Mouse (Mus musculus): ENCODE measurements around the gene Usp47. TPM values are rescaled to one million over a fixed set of nuclear protein-coding genes. Genes with fewer than 3 reads are reported as not detected.
A peak's percentile ranks its signal among the peaks of the same experiment; 100 is the strongest.
"Not testable (repeated sequence)": the region's sequence is repeated elsewhere in the genome, so short reads cannot be mapped to it uniquely, and the experiment has no call there.

The Usp47 gene
- total RNA-seq, 1 experiment from 2014 or later = 115 TPM

DNA sequence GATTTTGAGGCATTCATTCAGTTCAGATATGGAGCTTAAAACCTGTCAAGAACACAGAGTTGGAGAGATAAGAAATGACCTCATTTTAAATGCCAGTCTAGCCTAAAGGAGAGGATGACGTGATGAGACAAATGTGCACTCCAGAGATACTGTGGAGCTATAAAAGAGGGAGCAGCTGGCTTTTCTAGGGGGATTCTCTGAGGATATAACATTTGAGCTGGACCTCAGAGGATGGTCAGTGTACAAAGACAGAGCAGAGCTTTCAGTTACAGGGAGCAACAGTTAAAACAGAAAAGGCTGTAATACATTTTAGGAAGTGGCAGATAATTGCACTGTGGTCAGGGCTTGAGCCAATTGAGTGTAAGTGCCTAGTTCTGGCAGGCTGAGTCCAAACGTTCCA, 12.5 kb downstream of the Usp47 start:
- ATAC-seq (replicated peaks; ENCODE audit: low read depth, poor library complexity, severe bottlenecking) = peak; percentile 81

DNA sequence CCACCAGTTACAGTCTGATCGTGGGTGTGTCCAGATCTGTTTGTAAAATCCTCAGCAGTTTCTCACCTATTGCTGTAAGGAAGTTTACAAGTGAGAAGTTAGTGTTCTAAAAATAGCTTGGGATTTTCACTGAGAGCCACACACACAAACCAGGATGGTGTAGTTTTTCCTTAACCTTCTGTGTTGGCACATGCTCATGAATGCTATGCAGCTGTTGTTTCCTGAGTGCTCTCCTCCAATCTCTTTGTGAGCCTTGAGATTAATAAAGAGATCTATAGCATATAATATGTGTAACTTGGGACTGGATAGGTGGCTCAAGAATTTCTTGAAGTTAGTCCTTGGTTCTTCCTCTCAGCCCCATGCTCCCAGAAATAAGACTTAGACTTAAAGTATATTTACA, 13.3 kb downstream of the Usp47 start:
- ATAC-seq (replicated peaks; ENCODE audit: low read depth, poor library complexity, severe bottlenecking) = no peak

DNA sequence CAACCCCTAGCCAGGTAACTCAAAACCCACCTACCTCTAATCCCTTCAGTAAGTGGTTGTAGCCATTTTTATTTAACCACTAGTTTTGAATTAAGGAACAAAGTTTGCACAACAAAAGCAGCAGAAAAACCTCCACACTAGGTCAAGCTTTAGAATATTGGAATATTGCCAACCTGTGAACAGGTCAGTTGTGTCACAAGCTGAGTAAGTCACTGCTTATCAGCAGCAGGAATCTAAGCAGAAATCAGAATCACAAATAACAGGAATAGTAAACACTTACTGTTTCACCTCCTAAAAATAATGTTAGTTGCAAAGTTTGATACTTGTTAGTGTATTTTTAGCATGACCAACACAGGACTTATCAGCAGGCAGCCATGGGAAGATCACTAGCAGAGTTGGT, 17.0 kb downstream of the Usp47 start:
- ATAC-seq (replicated peaks; ENCODE audit: low read depth, poor library complexity, severe bottlenecking) = no peak

DNA sequence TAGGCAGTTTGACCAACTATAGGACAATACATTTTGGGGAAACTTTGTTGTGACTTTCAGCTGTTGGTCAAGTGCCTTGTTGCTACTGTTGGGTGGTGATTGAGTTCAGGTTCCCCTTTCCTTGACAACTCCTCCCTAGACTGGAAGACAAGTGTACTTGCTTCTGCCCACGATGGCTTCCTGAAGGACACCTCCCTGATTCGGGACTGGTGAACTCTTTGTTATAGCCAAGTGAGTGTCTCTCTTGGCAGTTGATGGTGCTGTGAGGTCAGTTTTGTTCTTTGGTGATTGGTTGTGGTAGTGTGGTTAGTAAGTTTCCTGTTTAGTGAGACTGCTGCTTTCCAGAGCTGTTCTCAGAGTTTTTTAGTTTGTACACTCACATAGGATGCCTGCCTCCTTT, 19.5 kb downstream of the Usp47 start:
- peak; percentile 96 for ATAC-seq (replicated peaks; ENCODE audit: low read depth, poor library complexity, severe bottlenecking)

GRCm38 (mm10) chr7:112045249-112045648, 21.9 kb downstream of the Usp47 start:
- no peak for ATAC-seq (replicated peaks; ENCODE audit: low read depth, poor library complexity, severe bottlenecking)

DNA sequence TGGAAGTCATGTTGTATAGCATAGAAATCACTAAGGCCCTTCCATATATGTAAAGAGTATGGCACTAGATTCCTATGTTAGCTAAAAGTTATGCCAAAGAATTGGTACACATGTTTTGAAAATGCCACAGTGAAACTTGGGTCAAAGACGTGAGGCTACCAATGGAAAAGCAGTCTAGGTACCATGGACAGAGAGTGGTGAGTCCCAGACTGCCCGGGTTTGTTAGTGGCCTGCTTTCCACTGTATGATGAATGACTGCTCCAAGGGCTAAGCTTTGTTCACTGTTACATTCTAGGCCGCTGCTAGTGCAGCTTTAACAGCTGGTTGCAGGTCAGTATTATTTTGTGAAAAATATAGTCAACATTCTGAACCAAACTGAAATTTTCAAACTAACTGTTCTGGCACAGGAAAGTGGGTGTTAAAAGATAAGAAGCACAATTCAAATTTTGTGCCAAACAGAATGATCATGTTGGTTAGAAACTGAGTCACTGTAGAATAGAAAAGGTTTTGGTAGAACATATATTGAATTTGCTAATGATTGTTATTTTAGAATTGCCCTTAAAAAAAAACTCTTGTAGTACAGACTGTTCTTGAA, 22.6 kb downstream of the Usp47 start:
- ATAC-seq (replicated peaks; ENCODE audit: low read depth, poor library complexity, severe bottlenecking) = no peak; the same call in 1 of the 2 replicates

GRCm38 (mm10) chr7:112048643-112049042, 25.3 kb downstream of the Usp47 start:
- no peak for ATAC-seq (replicated peaks; ENCODE audit: low read depth, poor library complexity, severe bottlenecking)

DNA sequence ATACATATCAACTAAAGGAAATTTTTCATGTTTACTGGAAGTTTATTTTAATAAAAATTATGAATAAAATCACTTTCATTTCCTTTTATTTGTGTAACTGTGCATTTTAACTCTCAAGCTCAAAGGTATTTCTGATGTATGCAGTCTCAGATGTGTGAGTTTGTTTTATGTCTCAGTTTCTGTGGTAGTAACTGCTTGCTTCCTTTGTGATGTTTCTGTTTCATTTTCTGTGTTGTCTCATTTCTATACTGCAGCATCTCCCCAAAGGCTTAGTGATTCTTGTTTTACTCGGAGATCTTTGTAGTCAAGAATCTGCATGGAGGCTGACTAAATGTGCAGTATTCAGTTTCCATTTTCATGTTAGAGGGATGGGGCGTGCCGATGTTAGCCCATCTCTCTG, 30.4 kb downstream of the Usp47 start:
- no peak for ATAC-seq (replicated peaks; ENCODE audit: low read depth, poor library complexity, severe bottlenecking)

DNA sequence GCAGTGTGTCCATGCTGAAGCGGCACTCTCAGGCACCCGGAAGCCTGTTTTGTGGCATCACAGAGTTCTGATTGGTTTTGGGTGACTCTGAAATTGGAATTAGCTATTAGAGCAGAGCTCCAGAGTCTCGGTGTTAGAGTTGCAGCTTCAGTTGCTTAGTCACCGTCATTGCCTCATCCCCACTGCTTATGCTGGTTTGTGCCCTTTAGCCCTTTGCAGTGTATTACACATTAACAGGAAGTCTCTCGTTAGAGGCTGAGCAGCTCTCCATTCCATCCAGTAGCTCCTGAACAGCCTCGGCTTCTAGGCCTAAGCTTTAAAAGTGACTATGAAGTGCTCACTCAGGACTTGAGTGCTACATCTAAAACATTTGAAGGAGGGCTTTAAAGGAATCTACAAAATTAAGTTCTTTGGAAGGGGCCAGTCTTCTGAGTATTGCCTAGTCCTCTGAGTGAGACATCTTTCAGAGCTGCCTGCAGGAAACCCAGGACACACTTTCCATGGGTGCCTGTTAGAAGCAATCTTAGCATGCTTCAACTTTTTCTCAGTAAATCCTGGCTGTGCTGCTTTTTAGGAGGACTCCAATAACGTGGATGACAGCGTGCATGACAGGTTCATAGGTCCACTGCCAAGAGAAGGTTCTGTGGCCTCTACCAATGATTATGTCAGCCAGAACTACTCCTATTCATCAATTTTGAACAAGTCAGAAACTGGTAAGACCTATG, 32.8 kb downstream of the Usp47 start:
- ATAC-seq (replicated peaks; ENCODE audit: low read depth, poor library complexity, severe bottlenecking) = peak; percentile 86

GRCm38 (mm10) chr7:112074868-112075267, 51.6 kb downstream of the Usp47 start:
- no peak for ATAC-seq (replicated peaks; ENCODE audit: low read depth, poor library complexity, severe bottlenecking)

- ATAC-seq (replicated peaks; ENCODE audit: low read depth, poor library complexity, severe bottlenecking) = no peak
Measured at GRCm38 (mm10) chr7:112082636-112083035, 59.3 kb downstream of the Usp47 start.

DNA sequence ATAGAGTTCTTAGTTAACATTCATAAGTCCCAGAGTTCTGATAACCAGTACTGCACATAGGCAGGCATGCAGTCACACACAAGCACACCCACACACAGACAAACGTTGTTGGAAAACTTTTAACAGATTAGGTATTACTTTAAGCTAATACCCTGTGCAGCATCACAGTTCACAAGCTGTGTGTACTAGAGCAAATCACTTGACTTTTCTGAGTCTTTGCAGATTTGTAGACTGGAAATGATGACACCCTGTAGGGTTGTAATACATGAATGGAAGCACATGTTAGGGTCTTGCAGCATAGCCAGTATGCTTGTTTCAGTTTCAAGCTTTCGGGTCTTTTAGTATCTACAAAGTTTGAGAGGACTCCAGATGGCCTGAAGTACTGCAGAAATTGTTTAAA, 60.9 kb downstream of the Usp47 start:
- ATAC-seq (replicated peaks; ENCODE audit: low read depth, poor library complexity, severe bottlenecking) = no peak

DNA sequence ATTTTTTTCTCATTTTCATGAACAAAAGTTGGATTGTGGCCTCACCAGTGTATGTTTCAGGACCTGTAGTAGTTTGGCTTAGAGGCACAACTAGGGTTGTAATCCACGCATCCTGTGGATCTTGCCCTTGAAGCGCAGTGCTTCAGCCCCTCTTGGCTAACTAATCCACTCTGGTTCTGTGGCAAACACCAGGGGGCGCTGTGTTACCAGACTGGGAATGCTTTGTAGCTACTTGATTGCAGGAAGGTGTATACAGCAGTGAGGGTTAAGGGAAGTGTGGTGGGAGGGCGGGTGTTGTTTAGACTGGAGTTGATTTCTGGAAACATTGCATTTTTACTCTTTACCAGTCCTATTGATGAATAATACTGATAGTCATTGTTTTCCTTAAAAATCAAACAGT, 61.8 kb downstream of the Usp47 start:
- peak; percentile 90 for ATAC-seq (replicated peaks; ENCODE audit: low read depth, poor library complexity, severe bottlenecking)

GRCm38 (mm10) chr7:112086186-112086585, 62.9 kb downstream of the Usp47 start:
- ATAC-seq (replicated peaks; ENCODE audit: low read depth, poor library complexity, severe bottlenecking) = no peak

GRCm38 (mm10) chr7:112094923-112095322, 71.6 kb downstream of the Usp47 start:
- not testable (repeated sequence) for ATAC-seq (replicated peaks; ENCODE audit: low read depth, poor library complexity, severe bottlenecking)

- no peak for ATAC-seq (replicated peaks; ENCODE audit: low read depth, poor library complexity, severe bottlenecking)
Measured at GRCm38 (mm10) chr7:112100887-112101286, 77.6 kb downstream of the Usp47 start.

DNA sequence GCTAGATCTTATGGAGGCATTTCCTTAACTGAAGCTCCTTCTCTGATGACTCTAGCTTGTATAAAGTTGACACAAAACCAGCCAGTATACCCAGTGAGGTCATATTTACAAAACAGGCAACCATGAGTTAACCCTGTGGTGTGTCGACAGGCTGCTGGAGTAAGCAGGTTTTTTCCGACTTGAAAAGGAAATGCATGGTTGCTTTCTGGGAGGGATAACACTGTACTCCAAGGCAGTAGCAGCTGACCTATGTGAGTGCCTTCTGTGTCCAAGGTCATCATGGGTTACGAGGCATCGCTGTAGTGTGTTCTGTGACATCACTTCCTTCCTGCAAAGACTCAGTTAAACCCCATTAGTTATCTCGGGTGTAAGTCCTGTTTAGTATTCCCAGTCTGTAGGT, 79.6 kb downstream of the Usp47 start:
- no peak for ATAC-seq (replicated peaks; ENCODE audit: low read depth, poor library complexity, severe bottlenecking)

GRCm38 (mm10) chr7:112103816-112104215, 80.5 kb downstream of the Usp47 start:
- ATAC-seq (replicated peaks; ENCODE audit: low read depth, poor library complexity, severe bottlenecking) = no peak

DNA sequence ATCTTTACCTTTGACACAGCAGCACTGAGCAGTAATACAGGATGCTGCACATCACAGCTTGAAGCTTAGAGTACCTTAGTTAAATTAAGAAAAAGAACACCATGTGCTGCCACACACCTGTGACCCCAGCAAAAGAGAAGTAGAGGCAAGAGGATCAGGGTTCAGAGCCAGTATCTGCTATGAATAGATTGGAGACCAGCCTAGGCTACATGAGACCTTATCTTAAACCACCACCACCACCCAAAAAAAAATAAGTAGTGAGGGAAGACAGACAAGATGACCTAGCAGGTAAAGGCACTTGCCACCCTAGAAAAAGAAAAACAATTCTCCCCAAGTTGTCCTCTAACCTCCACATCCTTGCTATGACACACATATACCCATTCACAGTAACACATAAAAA, 85.5 kb downstream of the Usp47 start:
- ATAC-seq (replicated peaks; ENCODE audit: low read depth, poor library complexity, severe bottlenecking) = no peak

DNA sequence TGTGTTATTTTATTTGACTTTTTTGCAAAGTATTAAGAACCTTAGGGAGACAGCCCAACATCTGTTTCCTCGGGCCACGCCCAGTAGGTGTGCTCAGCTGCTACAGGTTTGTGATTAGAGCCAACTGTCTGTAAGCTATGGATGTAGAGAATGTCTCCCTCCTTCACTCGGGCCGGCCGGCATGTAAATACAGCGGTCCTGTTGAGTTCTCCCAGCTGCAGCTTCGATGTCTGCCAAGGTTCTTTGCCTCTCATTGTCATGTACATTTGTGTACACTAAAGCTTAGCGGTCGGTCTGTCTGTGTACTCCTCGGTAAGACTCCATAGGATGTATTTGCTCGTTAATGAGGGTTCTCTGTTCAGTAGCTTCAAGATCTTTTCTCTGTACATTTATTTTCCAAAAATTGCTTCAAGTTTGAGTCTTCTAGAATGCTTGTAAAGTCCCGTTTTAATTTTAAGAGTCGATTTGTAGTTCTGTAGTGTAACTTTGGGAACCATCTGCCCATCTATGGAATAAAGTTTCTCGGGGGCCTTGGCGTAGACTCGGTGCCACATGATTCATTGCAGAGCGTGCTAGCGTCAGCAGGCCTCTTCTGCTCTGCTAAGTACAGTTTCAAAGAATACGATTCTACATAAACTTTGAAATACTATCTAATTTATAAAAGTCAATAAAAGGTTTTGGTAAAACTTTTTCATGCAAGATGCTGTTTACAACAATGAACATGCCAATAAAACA, 87.5 kb downstream of the Usp47 start:
- ATAC-seq (replicated peaks; ENCODE audit: low read depth, poor library complexity, severe bottlenecking) = no peak

DNA sequence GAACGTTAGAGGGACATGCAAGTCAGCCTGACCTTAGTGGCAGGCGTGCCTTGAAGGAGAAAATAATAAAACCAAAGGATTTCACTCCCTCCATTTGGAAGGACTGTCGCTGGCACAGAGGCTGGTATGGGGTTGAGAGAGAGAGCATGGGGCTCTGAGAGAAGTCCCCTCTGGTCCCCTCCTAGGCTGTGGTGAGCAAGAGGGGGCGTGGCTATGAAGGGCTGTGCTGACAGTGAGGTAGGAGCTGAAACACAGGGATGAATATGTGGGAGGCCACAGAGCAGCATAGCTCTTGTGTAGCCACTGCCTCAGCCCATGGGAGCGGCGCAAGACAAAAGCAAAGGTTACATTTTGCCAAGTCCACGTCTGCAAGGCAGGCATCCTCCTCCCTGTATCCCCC, 94.2 kb downstream of the Usp47 start:
- ATAC-seq (replicated peaks; ENCODE audit: low read depth, poor library complexity, severe bottlenecking) = no peak
